Mouse (Mus musculus) liver, postnatal 0 days (tissue): ENCODE data around the gene Ptgr1.

ENCODE experiments used
- CTCF ChIP-seq: sonication (generic); IDR thresholded peaks from 2 replicates; pipeline ENCODE4 v1.5.1; 2016; ENCODE audit warnings: antibody characterized with exemption, low read depth
- EP300 ChIP-seq: IDR thresholded peaks from 2 replicates; pipeline ENCODE4 v1.6.1; 2016; ENCODE audit warnings: antibody characterized with exemption, low read depth, mild to moderate bottlenecking

DNA sequence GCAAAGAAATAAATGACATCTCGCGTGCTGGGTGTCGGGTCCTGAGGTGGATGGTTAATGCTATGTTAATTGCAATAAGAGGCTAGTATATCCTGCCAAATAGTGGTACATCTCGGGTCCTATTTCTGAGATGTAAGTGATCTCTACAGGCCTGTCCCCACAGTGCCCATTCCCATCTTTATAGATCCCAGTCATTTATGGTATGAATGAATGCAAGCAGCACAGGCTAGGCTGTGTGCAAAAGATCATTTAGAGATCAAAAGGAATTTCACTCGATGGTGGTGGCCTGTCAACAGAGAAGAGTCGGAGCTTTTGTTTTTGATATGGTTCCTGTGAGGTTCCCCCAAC is 42.7 kb downstream of the Ptgr1 start:
- no peak for TF ChIP-seq CTCF
- TF ChIP-seq EP300: no peak
